Mouse (Mus musculus): ENCODE measurements around the gene Gapdh. TPM values are rescaled to one million over a fixed set of nuclear protein-coding genes. Genes with fewer than 3 reads are reported as not detected.

Gene Gapdh
- 2,731 and 2,955 TPM in 2 replicates for polyA plus RNA-seq (2016; fragmentation: Nextera tagmentation; extraction: Ambion mirVana)

DNA sequence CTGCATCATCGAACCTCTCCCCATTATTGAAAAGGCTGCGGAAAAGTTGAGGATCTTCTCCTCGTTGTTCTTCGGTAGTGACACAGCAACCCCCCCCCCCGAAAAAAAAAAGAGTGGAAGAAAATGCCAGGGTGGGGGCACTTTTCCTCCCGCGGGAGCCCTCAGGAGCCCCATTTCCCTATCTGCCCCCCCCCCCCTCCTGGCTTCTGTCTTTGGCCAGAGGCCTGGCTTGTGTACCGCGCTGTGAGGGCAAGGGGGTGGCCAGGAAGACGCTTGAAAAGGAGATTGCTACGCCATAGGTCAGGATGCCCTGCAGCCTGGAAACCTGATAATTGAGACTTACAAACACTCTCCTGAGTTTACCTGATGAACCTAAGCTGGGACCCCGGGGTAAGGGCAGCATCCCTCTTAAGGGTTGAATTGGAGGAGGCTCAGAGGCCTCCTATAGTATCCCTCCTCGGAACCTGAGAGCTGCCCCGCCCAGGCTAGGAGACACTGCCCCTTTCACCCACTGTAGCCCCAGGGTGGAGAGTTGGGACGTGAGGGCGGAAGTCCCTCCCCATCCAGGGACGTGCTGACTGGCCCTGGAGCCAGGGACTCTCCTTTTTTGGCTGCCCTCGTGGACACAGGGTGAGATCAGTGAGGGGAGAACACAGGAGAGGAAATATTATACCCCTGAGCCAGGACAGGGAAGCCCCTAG, at the start of gene Gapdh:
Gene Gapdh, minus strand, starts transcription at position 417 of the 701 bp plus-strand sequence.
- H3K27ac ChIP-seq (replicated peaks), result peak within 1 kb of the TSS; percentile 99
- no peaks in the 10 kb centered on the region for H3K27me3 ChIP-seq (replicated peaks; ENCODE audit: low read depth, poor library complexity, severe bottlenecking)
- peak; percentile 83 for DNase-seq (ENCODE audit: low spot score)
- H3K4me3 ChIP-seq, result peak within 1 kb of the TSS; percentile 93
- H3K4me1 ChIP-seq, result peaks cover 50% of the 10 kb centered on the region
- WGBS, result under 1% methylated on average over 18 of the region's 18 CpGs
- H3K36me3 ChIP-seq (replicated peaks), result peaks cover 88% of the 10 kb centered on the region
- no peaks in the 10 kb centered on the region for H3K9me3 ChIP-seq

DNA sequence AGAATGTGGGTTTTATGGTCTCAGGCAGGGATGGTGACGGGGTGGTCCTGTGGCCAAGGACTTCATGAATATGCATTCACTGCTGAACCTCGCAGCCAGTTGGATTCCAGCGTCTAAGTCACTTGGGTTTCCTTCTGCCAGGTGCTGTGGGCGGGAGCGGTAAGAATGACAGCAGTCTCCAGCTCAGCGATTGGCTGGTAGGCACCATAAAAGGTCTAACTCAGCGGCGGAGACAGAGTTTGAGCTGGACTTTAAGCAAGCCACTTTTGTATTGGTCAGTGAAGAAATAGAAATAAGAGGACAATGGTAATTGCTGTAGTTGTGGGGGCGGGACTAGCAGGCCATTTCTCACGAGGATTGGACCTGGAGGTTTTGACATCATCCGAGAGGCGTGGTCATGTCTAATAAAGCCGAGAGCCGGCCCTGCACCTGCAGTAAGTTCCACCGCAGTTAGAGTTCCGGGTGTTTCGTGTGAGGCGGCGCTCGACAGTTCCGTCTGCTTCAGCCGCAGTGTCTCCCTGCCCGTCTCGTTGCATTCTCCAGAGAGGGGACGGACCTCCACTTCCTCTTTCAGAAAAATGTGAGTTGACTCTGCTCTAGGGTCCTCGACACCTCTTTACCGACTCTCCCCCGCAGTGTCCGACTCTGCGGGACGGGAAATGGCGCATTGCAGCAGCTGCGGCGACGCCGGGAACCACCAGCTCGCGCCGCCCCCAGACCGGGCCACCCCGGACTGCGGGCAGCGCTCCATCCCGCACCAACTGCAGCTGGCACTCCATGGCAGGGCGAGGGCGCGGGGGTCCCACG, 49.1 kb upstream of the Gapdh start, which contains the start of gene Vamp1:
Gene Vamp1, plus strand, starts transcription at position 404 of the 807 bp plus-strand sequence.
- peak; percentile 91 for DNase-seq (ENCODE audit: low spot score)
- Histone ChIP-seq H3K36me3 (replicated peaks) (no peaks in the 10 kb centered on the region), H3K4me1 (peaks cover 11% of the 10 kb centered on the region), H3K27me3 (replicated peaks; ENCODE audit: low read depth, poor library complexity, severe bottlenecking) (peaks cover 34% of the 10 kb centered on the region), H3K27ac (replicated peaks) (peak within 1 kb of the TSS; percentile 81), H3K4me3 (peak within 1 kb of the TSS; percentile 82), H3K9me3 (no peaks in the 10 kb centered on the region)
- WGBS, result under 1% methylated on average over 48 of the region's 48 CpGs

- H3K27ac ChIP-seq (replicated peaks), result no peak overlapping the region
- WGBS, result 81% methylated on average over 6 of the region's 6 CpGs
- no peak overlapping the region for H3K4me3 ChIP-seq
- H3K4me1 ChIP-seq, result peaks cover 11% of the 10 kb centered on the region
- H3K9me3 ChIP-seq, result no peaks in the 10 kb centered on the region
- no peak for DNase-seq (ENCODE audit: low spot score)
- peaks cover 34% of the 10 kb centered on the region for H3K27me3 ChIP-seq (replicated peaks; ENCODE audit: low read depth, poor library complexity, severe bottlenecking)
- no peaks in the 10 kb centered on the region for H3K36me3 ChIP-seq (replicated peaks)
These were observed 47.4 kb upstream of the Gapdh start for GRCm38 (mm10) chr6:125213715-125214114.

- peaks cover 34% of the 10 kb centered on the region for H3K27me3 ChIP-seq (replicated peaks; ENCODE audit: low read depth, poor library complexity, severe bottlenecking)
- 76% methylated on average over 6 of the region's 6 CpGs for WGBS
- no peak overlapping the region for H3K4me3 ChIP-seq
- no peak for DNase-seq (ENCODE audit: low spot score)
- H3K36me3 ChIP-seq (replicated peaks), result no peaks in the 10 kb centered on the region
- H3K4me1 ChIP-seq, result peaks cover 11% of the 10 kb centered on the region
- no peak overlapping the region for H3K27ac ChIP-seq (replicated peaks)
- H3K9me3 ChIP-seq, result no peaks in the 10 kb centered on the region
These were observed 46.9 kb upstream of the Gapdh start for GRCm38 (mm10) chr6:125213129-125213528.

GRCm38 (mm10) chr6:125212621-125213020, 46.4 kb upstream of the Gapdh start:
- 72% methylated on average over 2 of the region's 2 CpGs for WGBS

GRCm38 (mm10) chr6:125210436-125210835, 44.2 kb upstream of the Gapdh start:
- Histone ChIP-seq H3K4me1 (no peaks in the 10 kb centered on the region; the same call in 1 of the 2 replicates), H3K27ac (replicated peaks) (no peak overlapping the region), H3K9me3 (no peaks in the 10 kb centered on the region), H3K36me3 (replicated peaks) (no peaks in the 10 kb centered on the region), H3K27me3 (replicated peaks; ENCODE audit: low read depth, poor library complexity, severe bottlenecking) (peaks cover 19% of the 10 kb centered on the region), H3K4me3 (no peak overlapping the region)
- 85% methylated on average over 1 of the region's 1 CpGs for WGBS
- no peak for DNase-seq (ENCODE audit: low spot score)

More at GRCm38 (mm10) chr6:125212621-125213020, 46.4 kb upstream of the Gapdh start:
- Histone ChIP-seq H3K27ac (replicated peaks) (no peak overlapping the region), H3K27me3 (replicated peaks; ENCODE audit: low read depth, poor library complexity, severe bottlenecking) (peaks cover 31% of the 10 kb centered on the region), H3K36me3 (replicated peaks) (no peaks in the 10 kb centered on the region), H3K4me1 (peaks cover 11% of the 10 kb centered on the region), H3K9me3 (no peaks in the 10 kb centered on the region), H3K4me3 (no peak overlapping the region)
- DNase-seq (ENCODE audit: low spot score), result no peak

DNA sequence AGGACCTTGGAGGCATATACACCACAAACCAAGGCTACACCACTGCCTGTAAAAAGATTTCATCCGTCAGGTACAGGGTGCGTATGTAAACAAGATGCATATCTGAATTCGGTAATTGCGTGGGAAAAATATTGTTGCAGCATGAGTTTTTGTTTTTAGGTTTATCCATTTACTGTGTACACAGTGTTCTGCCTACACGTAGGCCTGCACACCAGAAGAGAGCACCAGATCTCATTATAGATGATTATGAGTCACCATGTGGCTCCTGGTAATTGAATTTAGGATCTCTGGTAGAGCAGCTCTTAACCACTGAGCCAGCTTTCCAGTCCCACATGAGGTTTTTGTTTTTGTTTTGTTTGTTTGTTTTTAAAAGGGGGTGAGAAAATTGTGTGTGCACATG, 30.9 kb upstream of the Gapdh start:
- 88% methylated on average over 5 of the region's 5 CpGs for WGBS

GRCm38 (mm10) chr6:125196301-125196700, 30.0 kb upstream of the Gapdh start:
- H3K27ac ChIP-seq (replicated peaks), result no peak overlapping the region
- H3K9me3 ChIP-seq, result no peaks in the 10 kb centered on the region
- H3K4me1 ChIP-seq, result peaks cover 32% of the 10 kb centered on the region
- peaks cover 27% of the 10 kb centered on the region for H3K36me3 ChIP-seq (replicated peaks)
- DNase-seq (ENCODE audit: low spot score), result no peak
- H3K27me3 ChIP-seq (replicated peaks; ENCODE audit: low read depth, poor library complexity, severe bottlenecking), result no peaks in the 10 kb centered on the region
- WGBS, result 44% methylated on average over 3 of the region's 3 CpGs
- no peak overlapping the region for H3K4me3 ChIP-seq

More for the DNA sequence above, 30.9 kb upstream of the Gapdh start:
- H3K27ac ChIP-seq (replicated peaks), result no peak overlapping the region
- H3K27me3 ChIP-seq (replicated peaks; ENCODE audit: low read depth, poor library complexity, severe bottlenecking), result no peaks in the 10 kb centered on the region
- H3K4me1 ChIP-seq, result peaks cover 32% of the 10 kb centered on the region
- no peak for DNase-seq (ENCODE audit: low spot score)
- no peaks in the 10 kb centered on the region for H3K9me3 ChIP-seq
- H3K4me3 ChIP-seq, result no peak overlapping the region
- H3K36me3 ChIP-seq (replicated peaks), result peaks cover 27% of the 10 kb centered on the region

GRCm38 (mm10) chr6:125195541-125196075, 29.3 kb upstream of the Gapdh start:
- Histone ChIP-seq H3K27ac (replicated peaks) (no peak overlapping the region), H3K4me3 (no peak overlapping the region), H3K4me1 (peaks cover 32% of the 10 kb centered on the region), H3K9me3 (no peaks in the 10 kb centered on the region), H3K27me3 (replicated peaks; ENCODE audit: low read depth, poor library complexity, severe bottlenecking) (no peaks in the 10 kb centered on the region), H3K36me3 (replicated peaks) (peaks cover 27% of the 10 kb centered on the region)
- DNase-seq (ENCODE audit: low spot score), result no peak
- 31% methylated on average over 1 of the region's 1 CpGs for WGBS

GRCm38 (mm10) chr6:125193390-125193789, 27.1 kb upstream of the Gapdh start:
- peak overlapping the region; percentile 84; the same call in 1 of the 2 replicates for H3K4me3 ChIP-seq
- no peak for DNase-seq (ENCODE audit: low spot score)
- no peak overlapping the region for H3K27ac ChIP-seq (replicated peaks)
- peaks cover 41% of the 10 kb centered on the region for H3K4me1 ChIP-seq
- no peaks in the 10 kb centered on the region for H3K9me3 ChIP-seq
- H3K27me3 ChIP-seq (replicated peaks; ENCODE audit: low read depth, poor library complexity, severe bottlenecking), result no peaks in the 10 kb centered on the region
- peaks cover 42% of the 10 kb centered on the region for H3K36me3 ChIP-seq (replicated peaks)
- 77% methylated on average over 7 of the region's 7 CpGs for WGBS

- Histone ChIP-seq H3K9me3 (no peaks in the 10 kb centered on the region), H3K27ac (replicated peaks) (peak overlapping the region; percentile 99), H3K36me3 (replicated peaks) (peaks cover 48% of the 10 kb centered on the region), H3K4me1 (peaks cover 41% of the 10 kb centered on the region), H3K4me3 (peak overlapping the region; percentile 84), H3K27me3 (replicated peaks; ENCODE audit: low read depth, poor library complexity, severe bottlenecking) (no peaks in the 10 kb centered on the region)
- WGBS, result 43% methylated on average over 5 of the region's 5 CpGs
- no peak for DNase-seq (ENCODE audit: low spot score)
These were observed 26.6 kb upstream of the Gapdh start for GRCm38 (mm10) chr6:125192841-125193240.

GRCm38 (mm10) chr6:125192016-125192714, 25.9 kb upstream of the Gapdh start:
- peak; percentile 94 for DNase-seq (ENCODE audit: low spot score)
- Histone ChIP-seq H3K9me3 (no peaks in the 10 kb centered on the region), H3K27me3 (replicated peaks; ENCODE audit: low read depth, poor library complexity, severe bottlenecking) (no peaks in the 10 kb centered on the region), H3K4me1 (peaks cover 35% of the 10 kb centered on the region), H3K36me3 (replicated peaks) (peaks cover 55% of the 10 kb centered on the region), H3K4me3 (peak overlapping the region; percentile 84), H3K27ac (replicated peaks) (peak overlapping the region; percentile 99)
- WGBS, result under 1% methylated on average over 34 of the region's 34 CpGs

Measured in embryonic facial prominence, embryonic 10.5 days (tissue).